Mouse (Mus musculus) lung, embryonic 14.5 days (tissue): Measurements from ENCODE around the gene Slc12a3. TPM values are rescaled to one million over a fixed set of nuclear protein-coding genes. Genes with fewer than 3 reads are reported as not detected.

Experiments used
- ATAC-seq: fragments of 200-750 bp; cut with Nextera tagmentation; 2 replicates; pipeline ENCODE4 v1.8.0; 2017; ENCODE audit warnings: mild to moderate bottlenecking, moderate TSS enrichment, moderate library complexity; ENCODE audit not compliant: insufficient read depth
- DNase-seq: peaks from one replicate; pipeline ENCODE4 v3.0.0-alpha.2; 2015
- H3K27ac ChIP-seq: fragments of 300-500 bp; sonication (generic); 2 replicates; pipeline ENCODE4 v1.5.1; 2014; ENCODE audit warnings: low read depth, mild to moderate bottlenecking, moderate library complexity
- H3K27me3 ChIP-seq: fragments of 300-500 bp; sonication (generic); 2 replicates; pipeline ENCODE4 v1.6.1; 2014; ENCODE audit warnings: low read length, control low read depth; ENCODE audit not compliant: insufficient read depth
- H3K36me3 ChIP-seq: fragments of 300-500 bp; sonication (generic); 2 replicates; pipeline ENCODE4 v1.6.1; 2014; ENCODE audit warnings: control low read depth; ENCODE audit not compliant: insufficient read depth
- H3K4me1 ChIP-seq: fragments of 300-500 bp; sonication (generic); 2 replicates; pipeline ENCODE4 v1.6.1; 2014; ENCODE audit warnings: antibody characterized with exemption, control low read depth; ENCODE audit not compliant: insufficient read depth
- H3K4me2 ChIP-seq: fragments of 300-500 bp; sonication (generic); 2 replicates; pipeline ENCODE4 v1.6.1; 2014; ENCODE audit warnings: mild to moderate bottlenecking
- H3K4me3 ChIP-seq: fragments of 300-500 bp; sonication (generic); 2 replicates; pipeline ENCODE4 v1.5.1; 2014; ENCODE audit warnings: low read depth, low read length
- H3K9ac ChIP-seq: fragments of 300-500 bp; sonication (generic); 2 replicates; pipeline ENCODE4 v1.6.1; 2014
- H3K9me3 ChIP-seq: fragments of 300-500 bp; sonication (generic); 2 replicates; pipeline ENCODE4 v1.6.1; 2016; ENCODE audit warnings: low read depth, low read length, control low read depth
- CTCF ChIP-seq: IDR thresholded peaks from 2 replicates; pipeline ENCODE4 v1.5.1; 2016; ENCODE audit warnings: antibody characterized with exemption, low read depth
- WGBS: fragments of 180-500 bp; shearing (Covaris S2); extraction: QIAGEN DNeasy Blood & Tissue Kit; methylation state at CpG from one replicate; pipeline ENCODE4 v1.1.7; 2014; 5-methylcytosine and 5-hydroxymethylcytosine counted together
- polyA plus RNA-seq: library from polyadenylated mRNA; unstranded; fragments of >200 nt; fragmentation: Nextera tagmentation; extraction: Ambion mirVana; gene quantifications from 2 replicates; pipeline ENCODE4 v1.2.1, GENCODE M21; 2014

Slc12a3 gene
- polyA plus RNA-seq, 1 experiment from 2014 or later, result not detected

GRCm38 (mm10) chr8:94330733-94331132 lies 1.7 kb downstream of the Slc12a3 start:
- WGBS, result 26% methylated on average over 4 of the region's 4 CpGs
- DNase-seq (peak; percentile 90), ATAC-seq (peak; percentile 54; the same call in 1 of the 2 replicates)
- no peaks in the 10 kb centered on the region for H3K36me3 ChIP-seq
- H3K4me2 ChIP-seq, result no peak overlapping the region
- no peaks in the 10 kb centered on the region for H3K4me1 ChIP-seq
- no peak overlapping the region for H3K4me3 ChIP-seq
- H3K9ac ChIP-seq, result no peak overlapping the region
- TF ChIP-seq CTCF, result peak; percentile 94
- no peak overlapping the region for H3K27ac ChIP-seq
- H3K9me3 ChIP-seq, result no peaks in the 10 kb centered on the region
- no peaks in the 10 kb centered on the region for H3K27me3 ChIP-seq

- H3K4me1 ChIP-seq, result no peaks in the 10 kb centered on the region
- no peak overlapping the region for H3K4me3 ChIP-seq
- no peak overlapping the region for H3K9ac ChIP-seq
- no peaks in the 10 kb centered on the region for H3K27me3 ChIP-seq
- no peaks in the 10 kb centered on the region for H3K9me3 ChIP-seq
- H3K4me2 ChIP-seq, result no peak overlapping the region
- WGBS, result 50% methylated on average over 5 of the region's 5 CpGs
- DNase-seq, result peak; percentile 47
- no peak overlapping the region for H3K27ac ChIP-seq
- ATAC-seq, result no peak
- peak; percentile 57 for TF ChIP-seq CTCF
- no peaks in the 10 kb centered on the region for H3K36me3 ChIP-seq
These were observed 4.3 kb downstream of the Slc12a3 start for GRCm38 (mm10) chr8:94333345-94333744.

GRCm38 (mm10) chr8:94337559-94337958 lies 8.6 kb downstream of the Slc12a3 start:
- Histone ChIP-seq H3K4me1 (no peaks in the 10 kb centered on the region), H3K27ac (no peak overlapping the region), H3K36me3 (no peaks in the 10 kb centered on the region), H3K9ac (no peak overlapping the region), H3K9me3 (no peaks in the 10 kb centered on the region), H3K27me3 (no peaks in the 10 kb centered on the region), H3K4me3 (no peak overlapping the region), H3K4me2 (no peak overlapping the region)
- no peak for TF ChIP-seq CTCF
- WGBS, result 76% methylated on average over 8 of the region's 8 CpGs
- DNase-seq (no peak), ATAC-seq (no peak)

GRCm38 (mm10) chr8:94340796-94341195 lies 11.8 kb downstream of the Slc12a3 start:
- no peaks in the 10 kb centered on the region for H3K9me3 ChIP-seq
- ATAC-seq (no peak), DNase-seq (no peak)
- no peaks in the 10 kb centered on the region for H3K4me1 ChIP-seq
- TF ChIP-seq CTCF, result no peak
- H3K36me3 ChIP-seq, result no peaks in the 10 kb centered on the region
- H3K4me2 ChIP-seq, result no peak overlapping the region
- no peak overlapping the region for H3K27ac ChIP-seq
- 72% methylated on average over 7 of the region's 7 CpGs for WGBS
- H3K9ac ChIP-seq, result no peak overlapping the region
- H3K4me3 ChIP-seq, result no peak overlapping the region
- no peaks in the 10 kb centered on the region for H3K27me3 ChIP-seq

- no peaks in the 10 kb centered on the region for H3K4me1 ChIP-seq
- no peak for DNase-seq
- no peaks in the 10 kb centered on the region for H3K36me3 ChIP-seq
- no peaks in the 10 kb centered on the region for H3K9me3 ChIP-seq
- H3K9ac ChIP-seq, result no peak overlapping the region
- ATAC-seq, result no peak
- no peak for TF ChIP-seq CTCF
- no peak overlapping the region for H3K4me3 ChIP-seq
- H3K27me3 ChIP-seq, result no peaks in the 10 kb centered on the region
- WGBS, result 84% methylated on average over 10 of the region's 10 CpGs
- H3K27ac ChIP-seq, result no peak overlapping the region
- H3K4me2 ChIP-seq, result no peak overlapping the region
These were observed 13.7 kb downstream of the Slc12a3 start for GRCm38 (mm10) chr8:94342691-94343090.

- WGBS, result 9% methylated on average over 6 of the region's 6 CpGs
- Histone ChIP-seq H3K4me2 (no peak overlapping the region), H3K27me3 (no peaks in the 10 kb centered on the region), H3K36me3 (no peaks in the 10 kb centered on the region), H3K4me3 (no peak overlapping the region), H3K9me3 (no peaks in the 10 kb centered on the region), H3K9ac (no peak overlapping the region), H3K27ac (no peak overlapping the region), H3K4me1 (no peaks in the 10 kb centered on the region)
- ATAC-seq (peak; percentile 63), DNase-seq (peak; percentile 92)
- peak; percentile 91 for TF ChIP-seq CTCF
These were observed 14.3 kb downstream of the Slc12a3 start for GRCm38 (mm10) chr8:94343290-94343689.

GRCm38 (mm10) chr8:94343778-94344320 lies 14.8 kb downstream of the Slc12a3 start:
- H3K9me3 ChIP-seq, result no peaks in the 10 kb centered on the region
- no peaks in the 10 kb centered on the region for H3K4me1 ChIP-seq
- no peak for TF ChIP-seq CTCF
- H3K9ac ChIP-seq, result no peak overlapping the region
- no peak for DNase-seq
- H3K36me3 ChIP-seq, result no peaks in the 10 kb centered on the region
- 81% methylated on average over 11 of the region's 11 CpGs for WGBS
- no peak for ATAC-seq
- no peak overlapping the region for H3K4me2 ChIP-seq
- no peak overlapping the region for H3K27ac ChIP-seq
- no peaks in the 10 kb centered on the region for H3K27me3 ChIP-seq
- H3K4me3 ChIP-seq, result no peak overlapping the region

GRCm38 (mm10) chr8:94345657-94346056 lies 16.7 kb downstream of the Slc12a3 start:
- Histone ChIP-seq H3K27ac (no peak overlapping the region), H3K4me1 (no peaks in the 10 kb centered on the region), H3K4me2 (no peak overlapping the region), H3K9ac (no peak overlapping the region), H3K36me3 (no peaks in the 10 kb centered on the region), H3K27me3 (no peaks in the 10 kb centered on the region), H3K9me3 (no peaks in the 10 kb centered on the region), H3K4me3 (no peak overlapping the region)
- WGBS, result 84% methylated on average over 4 of the region's 4 CpGs
- DNase-seq, result no peak
- no peak for TF ChIP-seq CTCF
- ATAC-seq, result no peak
